Mouse (Mus musculus) hindbrain, postnatal 0 days (tissue): ENCODE data around the gene Haus3. TPM values are rescaled to one million over a fixed set of nuclear protein-coding genes. Genes with fewer than 3 reads are reported as not detected.

Source experiments
- ATAC-seq: fragments of 200-750 bp; cut with Nextera tagmentation; 2 replicates; pipeline ENCODE4 v1.8.0; 2017; ENCODE audit warnings: mild to moderate bottlenecking, moderate TSS enrichment, moderate library complexity
- DNase-seq: peaks from one replicate; pipeline ENCODE4 v3.0.0-alpha.2; 2015; ENCODE audit warnings: low spot score
- H3K27ac ChIP-seq: fragments of 300-500 bp; sonication (generic); 2 replicates; pipeline ENCODE4 v1.5.1; 2014; ENCODE audit warnings: mild to moderate bottlenecking
- H3K27me3 ChIP-seq: fragments of 300-500 bp; sonication (generic); 2 replicates; pipeline ENCODE4 v1.6.1; 2014; ENCODE audit warnings: low read length, mixed read lengths; ENCODE audit not compliant: insufficient read depth
- H3K36me3 ChIP-seq: fragments of 300-500 bp; sonication (generic); 2 replicates; pipeline ENCODE4 v1.6.1; 2014; ENCODE audit warnings: low read length, mixed read lengths; ENCODE audit not compliant: insufficient read depth
- H3K4me1 ChIP-seq: fragments of 300-500 bp; sonication (generic); 2 replicates; pipeline ENCODE4 v1.6.1; 2014; ENCODE audit warnings: antibody characterized with exemption, low read length, mixed read lengths; ENCODE audit not compliant: insufficient read depth
- H3K4me2 ChIP-seq: fragments of 300-500 bp; sonication (generic); 2 replicates; pipeline ENCODE4 v1.6.1; 2014; ENCODE audit warnings: low read depth, mild to moderate bottlenecking, low read length, moderate library complexity, mixed read lengths
- H3K4me3 ChIP-seq: fragments of 300-500 bp; sonication (generic); 2 replicates; pipeline ENCODE4 v1.5.1; 2014; ENCODE audit warnings: low read length
- H3K9ac ChIP-seq: fragments of 300-500 bp; sonication (generic); replicated peaks from 2 replicates; pipeline ENCODE4 v1.6.1; 2014; ENCODE audit warnings: mild to moderate bottlenecking, low read length, moderate library complexity, mixed read lengths
- H3K9me3 ChIP-seq: fragments of 300-500 bp; sonication (generic); 2 replicates; pipeline ENCODE4 v1.6.1; 2016; ENCODE audit warnings: low read length, mixed read lengths
- CTCF ChIP-seq: IDR thresholded peaks from 2 replicates; pipeline ENCODE4 v1.5.1; 2016; ENCODE audit warnings: antibody characterized with exemption, control low read depth, low read depth
- WGBS: fragments of 180-500 bp; shearing (Covaris S2); extraction: QIAGEN DNeasy Blood & Tissue Kit; methylation state at CpG from one replicate; pipeline ENCODE4 v1.1.7; 2014; 5-methylcytosine and 5-hydroxymethylcytosine counted together
- polyA plus RNA-seq: library from polyadenylated mRNA; unstranded; fragments of >200 nt; fragmentation: Nextera tagmentation; extraction: Ambion mirVana; gene quantifications from 2 replicates; pipeline ENCODE4 v1.2.1, GENCODE M21; 2015
- total RNA-seq: library from RNA; depleted of rRNA; stranded (reverse); fragments of >200 nt; gene quantifications from 2 replicates; pipeline ENCODE4 v1.2.3, GENCODE M21; 2014

Gene Haus3
- total and polyA plus RNA-seq, 2 experiments from 2014 or later: 4.1 to 12.7 TPM

- Histone ChIP-seq H3K27ac (no peak overlapping the region), H3K36me3 (no peaks in the 10 kb centered on the region), H3K9ac (no peak overlapping the region), H3K4me1 (no peaks in the 10 kb centered on the region), H3K4me3 (no peak overlapping the region), H3K9me3 (no peaks in the 10 kb centered on the region), H3K27me3 (no peaks in the 10 kb centered on the region), H3K4me2 (no peak overlapping the region)
- WGBS: 95% methylated on average over 12 of the region's 12 CpGs
- TF ChIP-seq CTCF: no peak
- DNase-seq (no peak), ATAC-seq (no peak)
Observed at GRCm38 (mm10) chr5:34195786-34196185, 26.5 kb upstream of the Haus3 start.

GRCm38 (mm10) chr5:34194975-34195662 is 25.8 kb upstream of the Haus3 start:
- 81% methylated on average over 6 of the region's 6 CpGs for WGBS
- no peaks in the 10 kb centered on the region for H3K9me3 ChIP-seq
- H3K4me2 ChIP-seq: no peak overlapping the region
- no peak for TF ChIP-seq CTCF
- H3K27me3 ChIP-seq: no peaks in the 10 kb centered on the region
- no peak overlapping the region for H3K9ac ChIP-seq
- no peaks in the 10 kb centered on the region for H3K4me1 ChIP-seq
- ATAC-seq (no peak), DNase-seq (no peak)
- no peak overlapping the region for H3K27ac ChIP-seq
- no peak overlapping the region for H3K4me3 ChIP-seq
- H3K36me3 ChIP-seq: no peaks in the 10 kb centered on the region

GRCm38 (mm10) chr5:34194426-34194825 is 25.1 kb upstream of the Haus3 start:
- ATAC-seq (no peak), DNase-seq (no peak)
- Histone ChIP-seq H3K4me3 (no peak overlapping the region), H3K27ac (no peak overlapping the region), H3K9me3 (no peaks in the 10 kb centered on the region), H3K36me3 (no peaks in the 10 kb centered on the region), H3K9ac (no peak overlapping the region), H3K4me1 (no peaks in the 10 kb centered on the region), H3K4me2 (no peak overlapping the region), H3K27me3 (no peaks in the 10 kb centered on the region)
- no peak for TF ChIP-seq CTCF
- WGBS: 43% methylated on average over 1 of the region's 1 CpGs

GRCm38 (mm10) chr5:34191843-34192242 is 22.5 kb upstream of the Haus3 start:
- no peak overlapping the region for H3K4me3 ChIP-seq
- H3K4me1 ChIP-seq: peaks cover 4% of the 10 kb centered on the region; the same call in 1 of the 2 replicates
- H3K4me2 ChIP-seq: no peak overlapping the region
- TF ChIP-seq CTCF: peak; percentile 70
- no peaks in the 10 kb centered on the region for H3K9me3 ChIP-seq
- no peaks in the 10 kb centered on the region for H3K27me3 ChIP-seq
- no peak overlapping the region for H3K27ac ChIP-seq
- H3K36me3 ChIP-seq: no peaks in the 10 kb centered on the region
- DNase-seq (peak; percentile 43), ATAC-seq (no peak)
- 78% methylated on average over 4 of the region's 4 CpGs for WGBS
- H3K9ac ChIP-seq: no peak overlapping the region

GRCm38 (mm10) chr5:34191021-34191420 is 21.7 kb upstream of the Haus3 start:
- DNase-seq (peak; percentile 49), ATAC-seq (no peak)
- no peaks in the 10 kb centered on the region for H3K27me3 ChIP-seq
- H3K9me3 ChIP-seq: no peaks in the 10 kb centered on the region
- H3K4me2 ChIP-seq: no peak overlapping the region
- WGBS: 47% methylated on average over 4 of the region's 4 CpGs
- peaks cover 11% of the 10 kb centered on the region for H3K4me1 ChIP-seq
- H3K4me3 ChIP-seq: no peak overlapping the region
- H3K9ac ChIP-seq: no peak overlapping the region
- H3K36me3 ChIP-seq: no peaks in the 10 kb centered on the region
- no peak overlapping the region for H3K27ac ChIP-seq
- no peak for TF ChIP-seq CTCF

- Histone ChIP-seq H3K9ac (no peak overlapping the region), H3K27ac (no peak overlapping the region), H3K27me3 (no peaks in the 10 kb centered on the region), H3K4me1 (peaks cover 24% of the 10 kb centered on the region), H3K4me3 (no peak overlapping the region), H3K9me3 (no peaks in the 10 kb centered on the region), H3K4me2 (no peak overlapping the region), H3K36me3 (no peaks in the 10 kb centered on the region)
- DNase-seq: no peak
- ATAC-seq: no peak
- 61% methylated on average over 1 of the region's 1 CpGs for WGBS
- TF ChIP-seq CTCF: no peak
Observed at GRCm38 (mm10) chr5:34189521-34189920, 20.2 kb upstream of the Haus3 start.

- Histone ChIP-seq H3K4me2 (peak overlapping the region; percentile 75), H3K4me1 (peaks cover 26% of the 10 kb centered on the region), H3K4me3 (no peak overlapping the region), H3K36me3 (no peaks in the 10 kb centered on the region; the same call in 1 of the 2 replicates), H3K27ac (peak overlapping the region; percentile 92; the same call in 1 of the 2 replicates), H3K9me3 (no peaks in the 10 kb centered on the region), H3K9ac (peak overlapping the region; percentile 79; the same call in 1 of the 2 replicates), H3K27me3 (no peaks in the 10 kb centered on the region)
- ATAC-seq: no peak
- DNase-seq: no peak
- WGBS: 77% methylated on average over 2 of the region's 2 CpGs
- no peak for TF ChIP-seq CTCF
Observed at GRCm38 (mm10) chr5:34188856-34189255, 19.5 kb upstream of the Haus3 start.
